Mouse (Mus musculus): ENCODE measurements around the gene Ptcd1. TPM values are rescaled to one million over a fixed set of nuclear protein-coding genes. Genes with fewer than 3 reads are reported as not detected.

Gene Ptcd1
- polyA plus RNA-seq, 1 experiment from 2014 or later = 8.6 TPM

DNA sequence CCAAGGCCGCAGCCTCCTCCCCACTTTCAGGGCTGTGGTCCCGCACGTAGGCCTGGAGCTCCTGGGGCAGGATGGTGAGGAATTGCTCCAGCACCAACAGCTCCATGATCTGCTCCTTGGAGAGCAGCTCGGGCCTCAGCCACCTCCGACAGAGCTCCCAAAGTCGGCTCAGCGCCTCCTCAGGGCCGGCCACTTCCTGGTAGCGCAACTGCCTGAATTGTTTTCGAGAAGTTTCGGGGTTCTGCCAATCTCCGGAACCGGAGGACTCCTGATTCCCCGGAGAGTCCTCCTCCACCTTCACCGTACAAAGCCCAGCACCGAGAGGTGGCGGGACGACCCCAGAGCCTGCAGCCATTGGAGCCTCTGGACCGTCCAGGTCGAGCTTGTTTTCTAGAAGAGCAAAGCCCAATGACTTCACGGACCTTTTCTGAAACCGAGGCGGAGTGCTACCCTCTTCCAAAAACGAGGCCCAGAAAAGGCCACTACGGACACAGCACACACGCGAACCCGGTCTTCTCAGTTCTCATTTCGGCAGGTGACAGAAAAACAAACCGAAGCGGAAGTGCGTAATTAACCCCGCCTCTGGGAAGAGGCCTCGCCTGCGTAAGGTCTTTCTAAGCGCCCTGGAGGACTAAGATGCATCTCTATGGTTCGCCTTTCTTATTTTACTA is 34.5 kb upstream of the Ptcd1 start, which contains the start of gene Zkscan14:
Gene Zkscan14, minus strand, starts transcription at position 548 of the 671 bp plus-strand sequence.
- Histone ChIP-seq H3K27me3 (no peaks in the 10 kb centered on the region), H3K9me3 (replicated peaks) (no peaks in the 10 kb centered on the region), H3K27ac (peak within 1 kb of the TSS; percentile 83), H3K4me3 (replicated peaks) (peak within 1 kb of the TSS; percentile 95), H3K4me2 (peak within 1 kb of the TSS; percentile 90), H3K36me3 (peaks cover 11% of the 10 kb centered on the region; the same call in 1 of the 2 replicates), H3K9ac (peak within 1 kb of the TSS; percentile 91), H3K4me1 (replicated peaks) (peaks cover 54% of the 10 kb centered on the region)
- WGBS (ENCODE audit: insufficient replicate concordance) = 1% methylated on average over 37 of the region's 37 CpGs
- DNase-seq (peak; percentile 79), ATAC-seq (ENCODE audit: low read depth) (peak; percentile 33)

DNA sequence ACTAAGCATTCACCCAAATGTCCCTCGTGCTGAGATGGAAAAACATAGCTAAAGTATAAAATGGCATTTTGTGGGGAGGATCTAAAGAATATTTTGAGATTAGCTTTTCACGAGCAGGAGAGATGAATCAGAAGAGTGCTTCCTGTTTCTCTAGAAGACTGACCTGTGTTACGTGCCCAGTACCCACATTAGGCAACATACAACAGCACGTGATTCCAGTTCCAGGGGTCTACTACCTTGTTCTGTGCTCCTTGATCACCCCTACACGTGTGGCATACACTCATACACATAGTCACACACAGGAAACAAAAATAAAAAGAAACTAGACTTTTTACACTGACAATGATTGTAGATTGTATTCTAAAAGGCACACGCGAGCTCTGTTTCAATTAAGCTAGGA is 33.5 kb upstream of the Ptcd1 start:
- H3K27ac ChIP-seq = no peak overlapping the region
- peaks cover 43% of the 10 kb centered on the region for H3K4me1 ChIP-seq (replicated peaks)
- no peaks in the 10 kb centered on the region for H3K9me3 ChIP-seq (replicated peaks)
- peak overlapping the region; percentile 95 for H3K4me3 ChIP-seq (replicated peaks)
- WGBS (ENCODE audit: insufficient replicate concordance) = 63% methylated on average over 7 of the region's 7 CpGs
- H3K4me2 ChIP-seq = peak overlapping the region; percentile 90
- H3K27me3 ChIP-seq = no peaks in the 10 kb centered on the region
- H3K36me3 ChIP-seq = peaks cover 22% of the 10 kb centered on the region
- ATAC-seq (ENCODE audit: low read depth) = no peak
- peak overlapping the region; percentile 91 for H3K9ac ChIP-seq
- DNase-seq = no peak

DNA sequence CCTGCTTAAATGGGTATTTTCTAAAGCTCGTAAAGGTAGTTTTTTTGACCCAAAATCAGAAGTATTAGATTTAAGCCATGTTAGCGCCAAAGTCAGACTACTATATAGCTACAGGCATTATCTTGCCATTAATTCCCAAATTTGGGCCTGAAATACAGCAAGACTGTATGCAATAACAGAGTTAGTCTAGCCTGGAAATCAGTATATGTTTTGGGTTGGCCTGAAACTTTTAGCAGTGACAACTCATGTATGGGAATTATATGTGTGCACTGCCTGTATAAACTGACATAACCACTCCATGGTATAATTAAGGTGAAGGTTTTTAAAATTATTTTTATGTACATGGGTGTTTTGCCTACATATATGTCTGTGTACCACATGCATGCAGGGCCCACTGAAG is 25.1 kb upstream of the Ptcd1 start, which contains the start of gene Atp5j2:
Gene Atp5j2, minus strand, starts transcription at position 101 of the 400 bp plus-strand sequence.
- H3K9ac ChIP-seq = peak within 1 kb of the TSS; percentile 95
- H3K36me3 ChIP-seq = peaks cover 49% of the 10 kb centered on the region
- H3K4me2 ChIP-seq = peak within 1 kb of the TSS; percentile 91
- WGBS (ENCODE audit: insufficient replicate concordance) = 87% methylated on average over 2 of the region's 2 CpGs
- no peak for ATAC-seq (ENCODE audit: low read depth)
- no peaks in the 10 kb centered on the region for H3K27me3 ChIP-seq
- DNase-seq = no peak
- H3K27ac ChIP-seq = peak within 1 kb of the TSS; percentile 86
- no peaks in the 10 kb centered on the region for H3K9me3 ChIP-seq (replicated peaks)
- H3K4me3 ChIP-seq (replicated peaks) = peak within 1 kb of the TSS; percentile 93
- H3K4me1 ChIP-seq (replicated peaks) = peaks cover 30% of the 10 kb centered on the region

DNA sequence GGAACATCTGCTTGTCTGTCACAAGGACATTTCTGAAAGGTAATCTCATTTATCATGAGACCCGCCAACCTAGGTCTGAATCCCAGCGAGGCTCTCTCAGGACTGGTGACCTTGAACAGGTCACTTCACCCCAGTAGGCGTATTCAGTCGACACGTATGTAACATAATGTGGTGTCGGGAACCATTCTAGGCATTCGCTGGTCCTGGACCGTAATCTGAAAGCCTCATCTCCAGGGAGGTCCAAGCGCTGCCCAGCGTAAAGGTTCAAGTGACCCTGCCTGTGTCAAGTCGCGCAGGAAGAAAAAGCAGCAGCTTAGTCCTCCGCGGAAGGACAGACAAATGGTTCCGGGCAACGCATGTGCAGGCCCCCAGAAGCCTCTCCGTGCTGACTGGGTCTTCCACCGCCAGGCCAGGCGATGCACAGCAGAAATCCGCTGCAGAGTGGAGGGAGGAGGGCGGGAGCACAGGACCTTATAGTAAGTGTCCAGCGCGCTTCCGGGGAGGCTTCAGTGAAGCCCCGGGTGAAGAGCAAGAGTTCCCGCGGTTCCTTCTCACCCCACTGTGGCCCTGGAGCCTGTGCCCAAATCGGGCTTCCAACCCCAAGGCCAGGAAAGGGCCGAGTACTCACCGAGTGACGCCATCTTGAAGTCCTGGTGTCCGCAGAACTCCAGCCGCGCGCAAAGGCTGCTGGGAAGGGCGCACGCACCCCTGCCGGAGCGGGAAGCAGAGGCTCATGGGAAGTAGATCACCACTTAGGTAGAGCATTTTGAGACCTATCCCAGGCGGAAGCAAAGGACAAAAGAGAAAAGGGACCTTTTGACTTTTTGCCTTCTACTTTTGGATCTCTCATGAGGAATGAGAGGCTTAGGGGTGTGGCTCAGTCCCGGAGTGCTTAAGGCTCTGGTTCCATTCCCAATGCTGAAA is 24.2 kb upstream of the Ptcd1 start:
- under 1% methylated on average over 41 of the region's 41 CpGs for WGBS (ENCODE audit: insufficient replicate concordance)
- Histone ChIP-seq H3K9me3 (replicated peaks) (no peaks in the 10 kb centered on the region), H3K4me3 (replicated peaks) (peak overlapping the region; percentile 93), H3K4me1 (replicated peaks) (peaks cover 35% of the 10 kb centered on the region), H3K36me3 (peaks cover 50% of the 10 kb centered on the region), H3K27me3 (no peaks in the 10 kb centered on the region), H3K9ac (peak overlapping the region; percentile 95), H3K4me2 (peak overlapping the region; percentile 91), H3K27ac (peak overlapping the region; percentile 86)
- ATAC-seq (ENCODE audit: low read depth) (peak; percentile 84), DNase-seq (peak; percentile 86)

DNA sequence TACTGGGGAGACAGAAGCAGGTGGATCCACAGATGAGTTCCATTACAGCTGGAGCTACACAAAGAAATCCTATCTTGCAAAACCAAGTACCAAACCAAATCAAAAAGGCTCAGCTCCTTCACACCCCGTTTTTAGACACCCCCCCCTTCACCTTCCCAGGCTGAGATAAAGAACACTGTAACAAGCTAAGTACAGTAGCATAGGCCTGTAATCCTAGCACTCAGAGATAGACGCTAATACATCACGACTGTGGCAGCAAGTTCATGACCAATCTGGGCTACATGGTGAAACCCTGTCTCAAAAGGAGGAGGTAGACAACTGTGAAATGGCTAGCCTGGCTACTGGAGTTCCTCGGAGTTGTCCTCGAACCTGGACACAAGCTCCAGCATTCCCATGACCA is 23.5 kb upstream of the Ptcd1 start:
- no peaks in the 10 kb centered on the region for H3K27me3 ChIP-seq
- peak overlapping the region; percentile 93 for H3K4me3 ChIP-seq (replicated peaks)
- H3K27ac ChIP-seq = peak overlapping the region; percentile 86
- ATAC-seq (ENCODE audit: low read depth) = peak; percentile 40
- H3K4me1 ChIP-seq (replicated peaks) = peaks cover 39% of the 10 kb centered on the region
- peaks cover 50% of the 10 kb centered on the region for H3K36me3 ChIP-seq
- peak overlapping the region; percentile 95 for H3K9ac ChIP-seq
- H3K9me3 ChIP-seq (replicated peaks) = no peaks in the 10 kb centered on the region
- 12% methylated on average over 5 of the region's 5 CpGs for WGBS (ENCODE audit: insufficient replicate concordance)
- DNase-seq = no peak
- peak overlapping the region; percentile 91 for H3K4me2 ChIP-seq

DNA sequence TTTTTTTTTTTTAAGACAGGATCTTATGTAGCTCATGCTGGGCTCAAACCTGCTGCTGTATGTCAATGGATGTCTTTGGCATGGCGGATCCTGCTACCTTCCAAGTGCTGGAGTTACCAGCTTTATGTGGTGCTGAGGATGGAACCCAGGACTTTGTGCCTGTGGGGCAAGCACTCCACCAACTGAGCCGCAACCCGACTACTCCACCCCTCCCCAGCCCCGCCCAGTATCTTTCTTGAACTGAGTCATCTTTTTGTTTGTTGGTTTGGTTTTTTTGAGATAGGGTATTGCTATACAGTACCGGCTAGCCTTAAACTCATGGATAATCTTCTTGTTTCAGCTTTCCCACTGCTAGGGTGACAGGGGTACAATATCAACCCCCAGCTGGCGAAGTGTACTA is 22.5 kb upstream of the Ptcd1 start:
- Histone ChIP-seq H3K4me3 (replicated peaks) (peak overlapping the region; percentile 93), H3K4me1 (replicated peaks) (peaks cover 39% of the 10 kb centered on the region), H3K27ac (peak overlapping the region; percentile 86), H3K9ac (peak overlapping the region; percentile 95), H3K27me3 (no peaks in the 10 kb centered on the region), H3K36me3 (peaks cover 49% of the 10 kb centered on the region), H3K9me3 (replicated peaks) (no peaks in the 10 kb centered on the region), H3K4me2 (peak overlapping the region; percentile 91)
- WGBS (ENCODE audit: insufficient replicate concordance) = 44% methylated on average over 6 of the region's 6 CpGs
- no peak for DNase-seq
- ATAC-seq (ENCODE audit: low read depth) = peak; percentile 29

DNA sequence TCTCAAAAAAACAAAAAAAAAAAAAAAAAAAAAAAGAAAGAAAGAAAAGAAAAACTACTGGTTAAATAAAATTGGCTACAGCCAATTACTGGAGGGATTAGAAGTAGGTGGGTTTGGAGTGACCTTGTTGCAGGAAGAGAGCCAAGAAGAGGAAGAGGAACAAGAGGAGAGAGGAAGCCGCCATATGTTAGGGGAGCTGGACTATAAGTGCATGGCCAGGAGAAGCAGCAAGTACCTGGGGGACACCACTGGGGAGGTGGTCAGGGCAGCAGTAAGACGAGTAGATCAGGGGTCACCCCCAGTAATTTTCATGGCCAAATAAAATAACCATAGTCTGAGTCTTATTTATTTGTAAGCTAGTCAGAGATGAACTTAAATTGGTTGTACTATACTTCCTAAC is 18.3 kb upstream of the Ptcd1 start:
- ATAC-seq (ENCODE audit: low read depth) (no peak), DNase-seq (no peak)
- H3K27ac ChIP-seq = no peak overlapping the region
- H3K4me3 ChIP-seq (replicated peaks) = no peak overlapping the region
- no peak overlapping the region for H3K4me2 ChIP-seq
- no peaks in the 10 kb centered on the region for H3K9me3 ChIP-seq (replicated peaks)
- H3K27me3 ChIP-seq = no peaks in the 10 kb centered on the region
- peaks cover 87% of the 10 kb centered on the region for H3K36me3 ChIP-seq
- 82% methylated on average over 2 of the region's 2 CpGs for WGBS (ENCODE audit: insufficient replicate concordance)
- H3K9ac ChIP-seq = no peak overlapping the region
- H3K4me1 ChIP-seq (replicated peaks) = peaks cover 28% of the 10 kb centered on the region

DNA sequence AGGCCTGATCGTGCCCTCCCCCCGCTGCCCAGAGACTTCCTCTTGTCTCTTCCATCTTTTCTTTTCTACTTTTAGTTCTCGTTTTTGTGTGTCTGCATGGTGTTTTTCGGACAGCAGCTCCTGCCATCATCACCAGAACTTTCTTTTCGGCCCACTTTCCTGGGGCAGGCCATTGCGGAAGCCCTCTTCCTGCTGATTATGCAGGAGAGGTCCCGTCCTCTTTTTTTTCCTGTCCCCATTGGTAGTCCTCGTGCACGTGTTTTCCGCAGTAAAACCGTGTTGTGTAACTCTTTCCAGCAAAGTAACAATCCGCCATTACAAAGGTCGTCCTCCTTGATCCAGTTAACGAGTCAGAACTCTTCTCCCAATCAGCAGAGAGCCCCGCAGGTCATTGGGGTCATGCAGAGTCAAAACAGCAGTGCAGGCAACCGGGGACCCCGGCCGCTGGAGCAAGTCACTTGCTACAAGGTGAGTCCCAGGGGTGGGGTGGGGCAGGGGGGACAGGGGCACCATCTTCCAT is 11.6 kb upstream of the Ptcd1 start:
- Histone ChIP-seq H3K27ac (no peak overlapping the region), H3K4me3 (replicated peaks) (no peak overlapping the region), H3K4me2 (no peak overlapping the region), H3K9ac (no peak overlapping the region), H3K9me3 (replicated peaks) (no peaks in the 10 kb centered on the region), H3K36me3 (peaks cover 100% of the 10 kb centered on the region), H3K4me1 (replicated peaks) (0 out of 2 replicates have a peak, but pooled peaks cover 9% of the 10 kb centered on the region), H3K27me3 (no peaks in the 10 kb centered on the region)
- WGBS (ENCODE audit: insufficient replicate concordance) = 78% methylated on average over 18 of the region's 18 CpGs
- no peak for DNase-seq
- no peak for ATAC-seq (ENCODE audit: low read depth)

DNA sequence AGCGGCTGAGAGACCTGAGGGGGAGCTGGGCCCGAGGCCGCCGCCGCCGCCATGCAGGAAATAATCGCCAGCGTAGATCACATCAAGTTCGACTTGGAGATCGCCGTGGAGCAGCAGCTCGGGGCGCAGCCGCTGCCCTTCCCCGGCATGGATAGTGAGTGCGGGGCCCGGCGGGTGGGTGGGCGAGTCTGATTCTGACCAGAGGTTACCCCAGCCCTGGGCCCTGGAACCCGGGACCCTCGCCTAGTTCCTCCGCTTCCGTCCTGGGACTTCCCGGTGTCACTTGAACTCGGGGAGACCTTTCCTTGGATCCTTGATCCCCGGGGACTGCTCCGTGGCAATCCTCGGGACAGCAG is 376 bp upstream of the Ptcd1 start:
- Histone ChIP-seq H3K9me3 (replicated peaks) (no peaks in the 10 kb centered on the region), H3K4me1 (replicated peaks) (peaks cover 46% of the 10 kb centered on the region), H3K9ac (peak overlapping the region; percentile 99), H3K4me3 (replicated peaks) (peak overlapping the region; percentile 99), H3K36me3 (peaks cover 56% of the 10 kb centered on the region), H3K27ac (peak overlapping the region; percentile 87), H3K27me3 (no peaks in the 10 kb centered on the region), H3K4me2 (peak overlapping the region; percentile 82)
- under 1% methylated on average over 28 of the region's 28 CpGs for WGBS (ENCODE audit: insufficient replicate concordance)
- no peak for DNase-seq
- peak; percentile 12 for ATAC-seq (ENCODE audit: low read depth)

DNA sequence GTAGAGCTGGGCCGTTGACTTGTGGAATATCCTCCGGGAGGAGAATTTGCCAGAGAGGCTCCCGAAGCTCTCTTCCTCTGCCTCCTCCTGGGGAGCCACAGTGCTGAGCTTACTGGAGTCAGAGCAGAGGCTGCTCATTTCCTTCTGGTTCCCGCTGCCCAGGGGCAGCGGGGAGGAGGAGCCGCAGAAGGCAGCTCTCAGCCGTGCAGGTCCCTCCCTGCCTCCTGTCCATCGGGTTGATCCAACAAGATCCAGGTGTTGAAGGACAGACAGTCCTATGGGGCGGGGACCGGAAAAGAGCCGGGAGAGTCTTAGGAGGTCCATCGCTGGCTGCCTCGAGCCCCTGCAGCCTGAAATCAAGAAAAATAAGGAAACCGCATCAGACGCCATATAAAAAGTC is 1.7 kb downstream of the Ptcd1 start:
- 88% methylated on average over 15 of the region's 15 CpGs for WGBS (ENCODE audit: insufficient replicate concordance)
- peak overlapping the region; percentile 99; the same call in 1 of the 2 replicates for H3K9ac ChIP-seq
- H3K27me3 ChIP-seq = no peaks in the 10 kb centered on the region
- peaks cover 40% of the 10 kb centered on the region for H3K4me1 ChIP-seq (replicated peaks)
- no peaks in the 10 kb centered on the region for H3K9me3 ChIP-seq (replicated peaks)
- H3K4me2 ChIP-seq = peak overlapping the region; percentile 82
- no peak for DNase-seq
- peaks cover 53% of the 10 kb centered on the region for H3K36me3 ChIP-seq
- H3K27ac ChIP-seq = no peak overlapping the region
- H3K4me3 ChIP-seq (replicated peaks) = peak overlapping the region; percentile 99; the same call in 1 of the 2 replicates
- no peak for ATAC-seq (ENCODE audit: low read depth)

DNA sequence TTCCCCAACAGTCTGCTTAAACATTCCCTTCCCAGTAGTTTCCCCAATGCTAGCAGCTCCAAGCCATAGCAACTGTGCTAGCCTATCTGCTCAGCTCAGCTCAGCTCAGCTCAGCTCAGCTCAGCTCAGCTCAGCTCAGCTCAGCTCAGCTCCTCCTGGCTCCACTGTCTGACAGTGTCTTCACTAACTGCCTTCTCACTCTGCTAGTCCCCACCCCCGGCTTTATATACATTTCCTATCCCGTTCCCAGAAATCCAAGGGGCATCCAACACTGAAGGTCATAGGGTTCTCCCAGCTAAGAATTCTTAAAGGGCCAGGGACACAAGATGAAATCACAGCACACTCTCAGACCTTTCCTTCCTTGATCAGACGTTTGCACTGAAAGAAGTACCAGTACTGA is 2.2 kb downstream of the Ptcd1 start:
- DNase-seq = no peak

More for the DNA sequence above, 2.2 kb downstream of the Ptcd1 start:
- Histone ChIP-seq H3K4me2 (peak overlapping the region; percentile 82; the same call in 1 of the 2 replicates), H3K4me3 (replicated peaks) (no peak overlapping the region), H3K4me1 (replicated peaks) (peaks cover 37% of the 10 kb centered on the region), H3K27ac (no peak overlapping the region; the same call in 1 of the 2 replicates), H3K27me3 (no peaks in the 10 kb centered on the region), H3K9me3 (replicated peaks) (no peaks in the 10 kb centered on the region), H3K36me3 (peaks cover 55% of the 10 kb centered on the region), H3K9ac (peak overlapping the region; percentile 99; the same call in 1 of the 2 replicates)
- 57% methylated on average over 3 of the region's 3 CpGs for WGBS (ENCODE audit: insufficient replicate concordance)
- no peak for ATAC-seq (ENCODE audit: low read depth)
